Mouse (Mus musculus) limb, embryonic 11.5 days (tissue): ENCODE results near the gene Rint1. TPM values are rescaled to one million over a fixed set of nuclear protein-coding genes. Genes with fewer than 3 reads are reported as not detected.
A peak's percentile ranks its signal among the peaks of the same experiment; 100 is the strongest.
"Not testable (repeated sequence)": the region's sequence is repeated elsewhere in the genome, so short reads cannot be mapped to it uniquely, and the experiment has no call there.

Experiments
- ATAC-seq: fragments of 200-750 bp; cut with Nextera tagmentation; 2 replicates; pipeline ENCODE4 v1.8.0; 2017; ENCODE audit warnings: low read depth; ENCODE audit not compliant: insufficient number of reproducible peaks, low FRiP score, low TSS enrichment
- DNase-seq: peaks from one replicate; pipeline ENCODE4 v3.0.0-alpha.2; 2015; ENCODE audit warnings: low spot score
- H3K27ac ChIP-seq: fragments of 300-500 bp; sonication (generic); replicated peaks from 2 replicates; pipeline ENCODE4 v1.5.1; 2014; ENCODE audit warnings: low read depth, mild to moderate bottlenecking, low read length
- H3K27me3 ChIP-seq: fragments of 300-500 bp; sonication (generic); 2 replicates; pipeline ENCODE4 v1.6.1; 2014; ENCODE audit warnings: mild to moderate bottlenecking, low read length, mixed read lengths; ENCODE audit not compliant: control insufficient read depth, insufficient read depth
- H3K36me3 ChIP-seq: fragments of 300-500 bp; sonication (generic); 2 replicates; pipeline ENCODE4 v1.6.1; 2014; ENCODE audit warnings: mild to moderate bottlenecking, low read length, moderate library complexity, mixed read lengths; ENCODE audit not compliant: control insufficient read depth, insufficient read depth
- H3K4me1 ChIP-seq: fragments of 300-500 bp; sonication (generic); 2 replicates; pipeline ENCODE4 v1.6.1; 2014; ENCODE audit warnings: low read length, mixed read lengths; ENCODE audit not compliant: control insufficient read depth, insufficient read depth
- H3K4me2 ChIP-seq: fragments of 300-500 bp; sonication (generic); 2 replicates; pipeline ENCODE4 v1.6.1; 2014; ENCODE audit warnings: low read depth, mild to moderate bottlenecking, moderate library complexity; ENCODE audit not compliant: severe bottlenecking
- H3K4me3 ChIP-seq: fragments of 300-500 bp; sonication (generic); 2 replicates; pipeline ENCODE4 v1.5.1; 2014; ENCODE audit warnings: low read depth, low read length
- H3K9ac ChIP-seq: fragments of 300-500 bp; sonication (generic); 2 replicates; pipeline ENCODE4 v1.6.1; 2014; ENCODE audit warnings: mild to moderate bottlenecking, low read length
- H3K9me3 ChIP-seq: fragments of 300-500 bp; sonication (generic); 2 replicates; pipeline ENCODE4 v1.6.1; 2016; ENCODE audit warnings: low read length; ENCODE audit not compliant: control insufficient read depth
- WGBS: fragments of 180-500 bp; shearing (Covaris S2); extraction: QIAGEN DNeasy Blood & Tissue Kit; methylation state at CpG from one replicate; pipeline ENCODE4 v1.1.7; 2014; 5-methylcytosine and 5-hydroxymethylcytosine counted together
- polyA plus RNA-seq: library from polyadenylated mRNA; unstranded; fragments of >200 nt; fragmentation: Nextera tagmentation; extraction: Ambion mirVana; gene quantifications from 2 replicates; pipeline ENCODE4 v1.2.1, GENCODE M21; 2014

Gene Rint1
- polyA plus RNA-seq, 1 experiment from 2014 or later, result 31.2 TPM

DNA sequence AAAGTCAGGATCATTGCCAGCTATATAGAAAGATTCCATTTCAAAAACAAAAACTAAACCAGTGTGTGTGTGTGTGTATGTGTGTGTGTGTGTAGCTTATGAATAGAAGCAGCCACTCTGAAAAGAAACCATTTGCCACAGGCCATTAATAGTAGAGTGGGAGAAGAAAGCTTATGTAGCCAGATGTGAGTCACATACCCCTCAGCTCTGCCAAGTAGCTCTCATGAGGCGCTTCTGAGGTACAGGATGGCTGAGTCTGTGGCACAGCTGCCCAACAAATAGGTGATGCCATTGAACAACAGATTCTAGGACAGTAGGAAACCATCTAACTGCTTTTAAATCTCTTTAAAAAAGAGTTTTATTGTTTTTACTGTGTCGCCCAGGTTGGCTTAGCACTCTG, 5.2 kb downstream of the Rint1 start:
- Histone ChIP-seq H3K27ac (no peak overlapping the region), H3K36me3 (peaks cover 3% of the 10 kb centered on the region), H3K4me2 (no peak overlapping the region), H3K9ac (no peak overlapping the region), H3K27me3 (no peaks in the 10 kb centered on the region), H3K4me3 (no peak overlapping the region), H3K4me1 (0 out of 2 replicates have a peak, but pooled peaks cover 4% of the 10 kb centered on the region), H3K9me3 (no peaks in the 10 kb centered on the region)
- no peak for ATAC-seq
- 90% methylated on average over 2 of the region's 2 CpGs for WGBS
- DNase-seq, result no peak

DNA sequence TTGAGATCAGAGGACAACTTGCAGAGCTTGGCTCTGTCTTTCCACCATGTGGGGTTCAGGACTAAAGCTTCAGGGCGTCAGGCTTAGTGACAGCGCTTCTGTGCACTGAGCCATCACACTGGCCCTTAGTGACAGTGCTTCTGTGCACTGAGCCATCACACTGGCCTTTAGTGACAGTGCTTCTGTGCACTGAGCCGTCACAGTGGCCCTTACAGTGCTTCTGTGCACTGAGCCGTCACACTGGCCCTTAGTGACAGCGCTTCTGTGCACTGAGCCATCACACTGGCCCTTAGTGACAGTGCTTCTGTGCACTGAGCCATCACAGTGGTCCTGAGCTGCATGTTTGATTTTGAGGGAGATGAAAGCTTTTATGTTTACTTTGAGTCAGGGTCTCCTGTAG, 27.3 kb downstream of the Rint1 start:
- WGBS, result 87% methylated on average over 5 of the region's 5 CpGs

DNA sequence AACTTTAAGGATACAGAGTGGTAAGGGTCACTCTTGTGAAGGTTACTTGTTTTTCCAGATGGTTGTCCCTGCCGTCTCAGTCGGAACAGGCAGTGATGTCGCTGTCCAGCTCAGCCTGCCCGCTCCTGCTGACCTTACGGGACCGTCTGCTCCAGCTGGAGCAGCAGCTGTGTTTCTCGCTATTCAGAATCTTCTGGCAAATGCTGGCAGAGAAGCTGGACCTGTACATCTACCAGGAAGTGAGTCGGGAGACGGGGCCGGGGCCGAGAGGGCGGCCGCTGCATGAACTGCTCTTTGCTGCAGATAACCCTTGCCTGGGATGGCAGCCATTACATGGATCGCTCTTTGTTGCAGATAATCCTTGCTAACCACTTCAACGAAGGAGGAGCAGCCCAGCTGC, 29.2 kb downstream of the Rint1 start:
- no peak overlapping the region for H3K27ac ChIP-seq
- H3K4me2 ChIP-seq, result no peak overlapping the region
- H3K9me3 ChIP-seq, result no peaks in the 10 kb centered on the region
- no peak for ATAC-seq
- no peak for DNase-seq
- no peak overlapping the region for H3K4me3 ChIP-seq
- no peaks in the 10 kb centered on the region for H3K4me1 ChIP-seq
- peaks cover 34% of the 10 kb centered on the region for H3K36me3 ChIP-seq
- no peaks in the 10 kb centered on the region for H3K27me3 ChIP-seq
- no peak overlapping the region for H3K9ac ChIP-seq
- 93% methylated on average over 15 of the region's 15 CpGs for WGBS

More for the DNA sequence above, 27.3 kb downstream of the Rint1 start:
- H3K27ac ChIP-seq, result no peak overlapping the region
- DNase-seq (no peak), ATAC-seq (no peak)
- no peak overlapping the region for H3K4me2 ChIP-seq
- H3K36me3 ChIP-seq, result peaks cover 36% of the 10 kb centered on the region
- H3K27me3 ChIP-seq, result no peaks in the 10 kb centered on the region
- no peaks in the 10 kb centered on the region for H3K4me1 ChIP-seq
- no peak overlapping the region for H3K9ac ChIP-seq
- no peaks in the 10 kb centered on the region for H3K9me3 ChIP-seq
- H3K4me3 ChIP-seq, result no peak overlapping the region

DNA sequence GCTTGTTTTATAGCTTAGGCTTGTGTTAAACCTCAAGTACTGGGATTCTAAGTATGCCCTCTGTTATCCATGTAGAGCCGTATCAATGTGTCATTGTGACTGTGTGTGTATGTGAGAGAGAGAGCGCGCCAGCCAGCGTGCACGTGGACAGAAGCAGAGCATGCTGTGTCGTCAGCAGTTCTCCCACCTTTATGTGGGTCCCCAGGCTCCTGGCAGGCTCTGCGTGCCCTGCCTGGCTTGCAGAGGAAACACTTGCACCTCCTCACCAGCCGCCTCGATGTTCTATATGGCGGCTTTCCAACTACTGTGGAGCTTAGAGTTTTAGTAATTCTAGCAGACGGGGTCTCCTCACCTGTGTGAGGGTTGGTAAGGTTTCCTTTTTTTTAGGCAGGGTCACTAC, 34.8 kb downstream of the Rint1 start:
- H3K9me3 ChIP-seq, result no peaks in the 10 kb centered on the region
- DNase-seq, result no peak
- H3K4me1 ChIP-seq, result no peaks in the 10 kb centered on the region
- WGBS, result 77% methylated on average over 11 of the region's 11 CpGs
- no peak overlapping the region for H3K4me2 ChIP-seq
- H3K27ac ChIP-seq, result no peak overlapping the region
- H3K36me3 ChIP-seq, result peaks cover 7% of the 10 kb centered on the region
- no peaks in the 10 kb centered on the region for H3K27me3 ChIP-seq
- no peak overlapping the region for H3K4me3 ChIP-seq
- no peak for ATAC-seq
- no peak overlapping the region for H3K9ac ChIP-seq

DNA sequence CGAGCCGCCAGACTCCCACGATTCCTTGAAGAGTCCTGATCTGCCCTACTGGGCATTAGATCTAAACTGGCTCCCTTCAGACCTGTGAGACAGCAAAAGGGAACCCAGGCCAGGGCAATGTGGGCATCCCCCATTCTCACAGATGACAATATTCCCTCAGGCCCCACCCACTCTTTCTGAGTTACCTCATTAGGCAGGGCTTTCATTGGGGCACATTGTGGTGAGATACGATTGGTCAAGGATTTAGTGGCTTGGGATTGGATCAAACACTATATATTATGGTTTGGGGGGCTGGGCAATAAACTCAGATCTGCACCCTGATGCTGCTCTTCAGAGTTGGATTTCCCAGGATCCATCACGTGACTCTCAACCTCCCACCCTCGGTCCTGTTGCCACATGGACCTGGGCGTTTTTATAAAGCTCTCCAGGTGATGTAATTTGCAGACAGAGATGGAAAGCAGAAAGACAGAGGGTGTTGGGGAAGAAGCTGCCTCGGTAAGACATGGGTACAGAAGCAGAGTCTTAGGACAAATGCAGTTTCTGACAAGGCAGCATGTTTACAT, 36.7 kb downstream of the Rint1 start:
- H3K4me2 ChIP-seq, result no peak overlapping the region
- DNase-seq, result no peak
- no peak overlapping the region for H3K9ac ChIP-seq
- H3K9me3 ChIP-seq, result no peaks in the 10 kb centered on the region
- H3K27ac ChIP-seq, result no peak overlapping the region
- H3K36me3 ChIP-seq, result peaks cover 4% of the 10 kb centered on the region; the same call in 1 of the 2 replicates
- H3K4me3 ChIP-seq, result no peak overlapping the region
- no peaks in the 10 kb centered on the region for H3K27me3 ChIP-seq
- no peaks in the 10 kb centered on the region for H3K4me1 ChIP-seq
- WGBS, result 83% methylated on average over 8 of the region's 8 CpGs
- ATAC-seq, result no peak

DNA sequence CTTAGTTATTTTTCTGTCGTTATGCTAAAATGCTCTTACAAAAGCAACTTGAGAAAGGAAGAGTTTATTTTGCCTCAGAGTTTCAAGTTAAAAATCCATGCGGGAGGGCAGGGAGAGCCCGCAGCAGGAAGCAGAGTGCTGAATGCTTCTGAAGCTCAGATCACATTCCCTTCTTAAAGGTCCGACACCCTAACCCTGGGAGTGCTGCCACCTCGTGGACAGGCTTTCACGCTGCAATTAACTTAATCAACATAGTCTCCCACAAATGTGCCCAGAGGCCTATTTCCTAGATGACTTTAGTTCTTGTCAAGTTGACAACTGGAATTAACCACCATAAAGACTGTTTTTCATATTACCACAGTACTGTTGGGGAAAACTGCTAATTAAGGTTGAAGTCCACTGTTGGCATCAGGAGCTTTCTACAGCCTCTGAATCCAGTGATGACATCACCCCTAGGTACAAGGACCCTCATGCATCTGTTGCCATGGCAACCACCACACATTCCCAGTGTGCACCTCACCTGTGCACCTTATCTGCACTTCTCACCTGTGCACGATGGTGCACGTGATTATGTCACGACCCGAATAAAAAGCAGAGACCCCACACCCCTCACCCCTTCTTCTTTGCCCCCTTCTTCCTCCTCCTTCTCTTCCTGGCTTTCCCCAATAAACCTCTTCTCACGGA, 39.0 kb downstream of the Rint1 start:
- Histone ChIP-seq H3K27me3 (peaks cover 4% of the 10 kb centered on the region; the same call in 1 of the 2 replicates), H3K9me3 (no peaks in the 10 kb centered on the region), H3K4me1 (no peaks in the 10 kb centered on the region), H3K4me2 (no peak overlapping the region), H3K36me3 (no peaks in the 10 kb centered on the region), H3K27ac (no peak overlapping the region), H3K9ac (no peak overlapping the region), H3K4me3 (no peak overlapping the region)
- DNase-seq, result peak; percentile 78
- WGBS, result 39% methylated on average over 11 of the region's 11 CpGs
- no peak for ATAC-seq

DNA sequence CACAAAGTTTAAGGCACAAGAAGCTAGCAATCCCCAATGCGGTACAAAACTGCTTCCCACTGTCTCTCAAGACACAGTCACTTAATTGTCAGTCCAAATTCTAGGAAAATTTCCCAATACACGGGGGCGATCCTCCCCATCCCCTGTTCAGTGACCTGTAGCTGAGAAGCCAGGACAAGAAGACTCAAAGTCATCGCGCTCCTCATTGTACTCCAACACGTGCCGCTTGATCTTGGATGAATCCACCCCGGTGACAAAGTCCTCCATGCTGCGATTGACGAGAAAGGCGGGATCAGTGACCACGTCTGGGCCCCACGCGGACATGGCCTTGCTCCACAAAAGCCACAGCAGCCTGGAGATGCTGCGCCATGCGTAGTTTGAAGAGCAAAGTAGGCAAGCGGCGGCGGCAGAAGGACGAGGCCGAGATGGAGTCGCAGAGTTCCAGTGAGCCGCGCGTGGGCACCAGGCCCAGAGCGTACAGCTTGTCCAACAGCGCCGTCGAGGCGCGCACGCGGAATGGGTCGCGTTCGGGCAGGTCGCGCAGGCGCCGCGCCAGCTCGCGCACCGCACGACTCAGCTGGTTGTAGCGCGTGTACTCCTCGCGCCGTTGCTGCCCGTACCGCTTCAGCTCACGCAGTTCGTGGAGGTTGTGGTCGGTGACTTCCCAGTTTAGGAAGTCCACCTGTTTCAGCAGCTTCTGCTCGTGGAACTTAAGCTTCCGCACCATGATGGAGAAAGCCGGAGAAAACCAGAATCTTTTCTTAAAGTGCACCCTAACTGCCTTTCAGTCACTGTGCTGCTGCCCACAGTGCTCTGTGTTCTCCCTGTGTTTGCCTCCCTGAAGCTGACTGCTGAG, 43.6 kb downstream of the Rint1 start:
- Histone ChIP-seq H3K27ac (no peak overlapping the region), H3K4me1 (no peaks in the 10 kb centered on the region), H3K36me3 (no peaks in the 10 kb centered on the region), H3K27me3 (peaks cover 7% of the 10 kb centered on the region; the same call in 1 of the 2 replicates), H3K9ac (no peak overlapping the region), H3K4me3 (no peak overlapping the region), H3K9me3 (no peaks in the 10 kb centered on the region), H3K4me2 (0 out of 2 replicates have a peak overlapping the region, but pooled peaks have one; percentile 5)
- ATAC-seq (no peak), DNase-seq (peak; percentile 25)
- WGBS, result 35% methylated on average over 58 of the region's 58 CpGs

DNA sequence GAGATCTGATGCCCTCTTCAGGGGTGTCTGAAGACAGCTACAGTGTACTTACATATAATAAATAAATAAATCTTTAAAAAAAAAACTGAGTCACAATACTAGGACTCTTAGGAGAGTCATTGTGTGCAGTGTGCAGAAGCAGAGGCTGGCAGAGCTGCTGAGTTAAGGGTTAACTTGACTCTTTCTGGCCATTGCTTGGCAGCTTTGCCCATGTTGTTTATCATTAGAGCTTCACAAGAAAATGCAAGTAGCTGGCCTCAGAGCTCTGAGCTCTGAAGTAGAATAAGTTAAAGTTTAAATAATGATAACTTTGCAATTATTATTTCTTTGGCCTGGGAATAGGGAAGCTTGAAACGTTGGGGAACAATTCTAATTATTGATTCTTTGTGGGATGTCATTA, 48.2 kb downstream of the Rint1 start:
- not testable (repeated sequence) for H3K27ac ChIP-seq, H3K36me3 ChIP-seq, DNase-seq, H3K27me3 ChIP-seq, H3K4me3 ChIP-seq, H3K9me3 ChIP-seq, H3K4me1 ChIP-seq, H3K4me2 ChIP-seq, ATAC-seq, H3K9ac ChIP-seq
- WGBS, result 69% methylated on average over 1 of the region's 1 CpGs
